Mouse (Mus musculus) hindbrain, embryonic 14.5 days (tissue): ENCODE measurements around the gene Tmem255b. TPM values are rescaled to one million over a fixed set of nuclear protein-coding genes. Genes with fewer than 3 reads are reported as not detected.

Experiments
- ATAC-seq: fragments of 200-750 bp; cut with Nextera tagmentation; 2 replicates; pipeline ENCODE4 v1.8.0; 2017; ENCODE audit warnings: moderate number of reproducible peaks, mild to moderate bottlenecking, moderate TSS enrichment, moderate library complexity; ENCODE audit not compliant: low FRiP score
- DNase-seq: peaks from one replicate; pipeline ENCODE4 v3.0.0-alpha.2; 2015; ENCODE audit warnings: low spot score
- H3K27ac ChIP-seq: fragments of 300-500 bp; sonication (generic); 2 replicates; pipeline ENCODE4 v1.5.1; 2014; ENCODE audit warnings: mild to moderate bottlenecking, moderate library complexity
- H3K27me3 ChIP-seq: fragments of 300-500 bp; sonication (generic); 2 replicates; pipeline ENCODE4 v1.6.1; 2014; ENCODE audit warnings: mild to moderate bottlenecking, low read length, mixed read lengths; ENCODE audit not compliant: control insufficient read depth, insufficient read depth
- H3K36me3 ChIP-seq: fragments of 300-500 bp; sonication (generic); replicated peaks from 2 replicates; pipeline ENCODE4 v1.6.1; 2014; ENCODE audit not compliant: control insufficient read depth, insufficient read depth
- H3K4me1 ChIP-seq: fragments of 300-500 bp; sonication (generic); replicated peaks from 2 replicates; pipeline ENCODE4 v1.6.1; 2014; ENCODE audit warnings: antibody characterized with exemption, low read length, mixed read lengths; ENCODE audit not compliant: control insufficient read depth, insufficient read depth
- H3K4me2 ChIP-seq: fragments of 300-500 bp; sonication (generic); replicated peaks from 2 replicates; pipeline ENCODE4 v1.6.1; 2014; ENCODE audit warnings: mild to moderate bottlenecking, moderate library complexity
- H3K4me3 ChIP-seq: fragments of 300-500 bp; sonication (generic); replicated peaks from 2 replicates; pipeline ENCODE4 v1.5.1; 2014; ENCODE audit warnings: mild to moderate bottlenecking, low read length
- H3K9ac ChIP-seq: fragments of 300-500 bp; sonication (generic); 2 replicates; pipeline ENCODE4 v1.6.1; 2014
- H3K9me3 ChIP-seq: fragments of 300-500 bp; sonication (generic); 2 replicates; pipeline ENCODE4 v1.6.1; 2016; ENCODE audit warnings: low read length; ENCODE audit not compliant: control insufficient read depth
- WGBS: fragments of 180-500 bp; shearing (Covaris S2); extraction: QIAGEN DNeasy Blood & Tissue Kit; methylation state at CpG from one replicate; pipeline ENCODE4 v1.1.7; 2014; 5-methylcytosine and 5-hydroxymethylcytosine counted together
- polyA plus RNA-seq: library from polyadenylated mRNA; unstranded; fragments of >200 nt; fragmentation: Nextera tagmentation; extraction: Ambion mirVana; gene quantifications from 2 replicates; pipeline ENCODE4 v1.2.1, GENCODE M21; 2014

Gene Tmem255b
- polyA plus RNA-seq, 1 experiment from 2014 or later, result 0.75 TPM

DNA sequence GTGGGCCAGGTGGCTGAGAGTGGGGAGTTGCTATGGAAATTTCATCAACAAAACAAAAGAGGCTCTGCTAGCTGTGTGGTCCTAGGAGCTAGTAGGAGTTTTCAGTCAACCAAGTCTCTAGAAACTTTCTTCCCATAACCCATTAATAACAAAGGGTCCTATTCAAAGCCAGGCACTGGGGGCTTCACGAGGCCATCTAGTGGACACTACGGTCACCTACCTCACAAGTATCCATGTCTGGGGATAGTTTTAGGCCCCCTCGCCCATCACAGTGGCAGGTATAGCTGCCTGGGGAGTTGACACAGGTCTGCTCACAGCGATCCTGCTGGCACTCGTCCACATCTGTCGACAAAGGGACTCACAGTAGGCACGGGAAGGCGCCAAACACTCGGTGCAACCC lies 40.9 kb downstream of the Tmem255b start:
- WGBS, result 61% methylated on average over 9 of the region's 9 CpGs

DNA sequence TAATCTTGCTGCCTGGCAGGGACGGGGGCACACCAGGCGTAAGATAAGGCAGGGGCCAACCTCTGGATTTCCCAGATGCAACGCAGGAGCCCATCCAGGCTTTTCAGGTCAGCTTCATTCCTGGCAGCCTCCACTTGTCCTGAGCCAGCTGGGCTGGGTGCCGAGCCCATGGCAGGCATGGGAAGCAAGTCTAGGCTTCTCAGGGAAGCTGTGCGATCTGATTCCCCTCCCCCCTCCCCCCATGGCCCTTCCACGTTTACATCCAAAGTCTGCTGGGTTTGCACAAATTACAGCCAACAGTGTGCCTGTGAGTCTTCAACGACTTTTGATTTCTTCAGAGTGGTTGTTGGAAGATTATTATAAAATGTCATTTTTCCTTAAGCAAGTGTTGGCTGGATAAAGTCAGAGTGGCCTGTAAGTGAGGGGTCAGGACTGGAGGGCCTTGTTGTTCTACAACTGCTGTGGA lies 46.1 kb downstream of the Tmem255b start:
- DNase-seq (no peak), ATAC-seq (no peak)
- Histone ChIP-seq H3K4me3 (no peak overlapping the region), H3K36me3 (peaks cover 4% of the 10 kb centered on the region; the same call in 1 of the 2 replicates), H3K9me3 (no peaks in the 10 kb centered on the region), H3K27ac (no peak overlapping the region), H3K4me1 (no peaks in the 10 kb centered on the region), H3K9ac (no peak overlapping the region), H3K27me3 (no peaks in the 10 kb centered on the region), H3K4me2 (no peak overlapping the region)
- WGBS, result 81% methylated on average over 7 of the region's 7 CpGs

More for the DNA sequence above, 40.9 kb downstream of the Tmem255b start:
- H3K27ac ChIP-seq, result no peak overlapping the region
- no peak for ATAC-seq
- H3K4me2 ChIP-seq, result no peak overlapping the region
- H3K4me3 ChIP-seq, result no peak overlapping the region
- H3K9me3 ChIP-seq, result no peaks in the 10 kb centered on the region
- peaks cover 6% of the 10 kb centered on the region; the same call in 1 of the 2 replicates for H3K36me3 ChIP-seq
- H3K9ac ChIP-seq, result no peak overlapping the region
- H3K27me3 ChIP-seq, result no peaks in the 10 kb centered on the region
- DNase-seq, result no peak
- H3K4me1 ChIP-seq, result no peaks in the 10 kb centered on the region

DNA sequence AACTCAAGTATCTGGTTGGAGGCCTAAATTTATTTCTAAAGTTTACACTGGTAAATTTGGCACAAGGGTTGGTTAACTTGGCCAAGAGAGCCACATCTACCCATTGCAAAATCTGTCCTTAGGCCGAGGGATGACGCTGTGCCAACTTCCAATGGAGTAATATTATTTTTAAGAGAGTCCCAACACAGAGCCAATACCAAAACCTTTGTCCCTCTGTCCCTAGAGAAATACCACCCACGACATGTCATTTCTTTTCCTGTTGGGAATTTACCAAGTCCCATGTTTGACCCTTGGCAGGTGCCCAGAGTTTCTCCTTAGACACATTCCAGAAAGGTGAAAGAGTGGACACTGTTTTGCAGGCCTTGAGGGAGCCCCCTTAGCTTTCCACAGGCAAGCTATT lies 46.6 kb downstream of the Tmem255b start:
- no peak overlapping the region for H3K4me3 ChIP-seq
- H3K4me1 ChIP-seq, result no peaks in the 10 kb centered on the region
- DNase-seq (no peak), ATAC-seq (no peak)
- H3K36me3 ChIP-seq, result peaks cover 4% of the 10 kb centered on the region; the same call in 1 of the 2 replicates
- no peak overlapping the region for H3K27ac ChIP-seq
- no peak overlapping the region for H3K4me2 ChIP-seq
- no peaks in the 10 kb centered on the region for H3K9me3 ChIP-seq
- 85% methylated on average over 3 of the region's 3 CpGs for WGBS
- no peak overlapping the region for H3K9ac ChIP-seq
- H3K27me3 ChIP-seq, result no peaks in the 10 kb centered on the region

DNA sequence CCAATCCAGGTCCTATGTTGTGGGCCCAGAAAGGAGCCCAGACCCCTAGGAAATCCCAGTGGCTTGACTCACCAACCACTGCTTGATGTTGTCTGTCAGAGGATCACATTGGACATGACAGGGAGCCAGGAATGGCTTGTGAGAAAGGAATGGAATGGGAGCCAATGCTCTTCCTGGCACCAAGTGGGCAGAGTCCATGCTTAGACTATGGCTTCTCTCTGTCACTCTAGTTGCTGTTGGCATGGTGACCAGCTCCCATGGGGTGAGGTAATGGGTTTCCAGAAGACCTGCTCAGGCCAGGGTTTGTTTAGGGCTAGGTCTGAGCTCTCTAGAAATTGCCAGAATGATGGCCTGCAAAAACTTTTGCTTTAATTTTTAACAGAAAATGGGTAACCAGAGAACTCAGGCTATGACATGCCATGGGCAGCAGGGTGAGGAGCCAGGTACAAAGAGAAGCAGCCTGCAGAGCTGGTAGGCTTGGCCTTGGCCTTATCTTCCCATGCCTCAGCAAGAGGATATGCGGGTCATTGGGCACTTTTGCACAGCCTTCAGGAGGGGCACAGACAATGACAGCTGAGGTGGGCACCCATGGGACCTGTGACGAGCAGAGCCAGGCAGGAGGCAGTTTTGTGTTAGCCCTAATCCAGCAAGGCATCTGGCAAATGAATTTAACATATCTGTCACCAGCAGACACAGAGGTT lies 47.3 kb downstream of the Tmem255b start:
- DNase-seq (no peak), ATAC-seq (no peak)
- WGBS, result 55% methylated on average over 2 of the region's 2 CpGs
- H3K9me3 ChIP-seq, result no peaks in the 10 kb centered on the region
- no peak overlapping the region for H3K4me3 ChIP-seq
- H3K27me3 ChIP-seq, result no peaks in the 10 kb centered on the region
- peaks cover 4% of the 10 kb centered on the region; the same call in 1 of the 2 replicates for H3K36me3 ChIP-seq
- no peak overlapping the region for H3K4me2 ChIP-seq
- no peak overlapping the region for H3K9ac ChIP-seq
- H3K4me1 ChIP-seq, result no peaks in the 10 kb centered on the region
- no peak overlapping the region for H3K27ac ChIP-seq

DNA sequence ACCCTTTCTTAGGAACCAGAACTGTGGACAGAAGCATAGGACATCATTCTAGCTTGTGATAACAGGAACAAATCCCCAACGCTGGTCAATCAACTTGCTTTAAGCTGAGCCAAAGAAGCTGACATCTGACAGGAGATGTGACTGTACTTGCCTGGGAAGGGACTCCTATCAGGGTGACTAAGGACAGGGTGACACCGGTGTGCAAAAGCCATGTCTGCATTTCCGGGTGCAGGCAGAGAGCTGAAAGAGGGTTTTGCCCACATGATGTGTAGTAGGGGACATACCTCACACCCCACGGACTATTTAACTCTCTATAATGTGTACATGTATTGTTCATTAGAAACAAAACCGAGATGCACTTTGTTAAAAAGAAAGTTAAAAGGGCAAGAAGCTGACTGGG lies 48.2 kb downstream of the Tmem255b start:
- 85% methylated on average over 5 of the region's 5 CpGs for WGBS
- DNase-seq (no peak), ATAC-seq (no peak)
- no peak overlapping the region for H3K4me3 ChIP-seq
- H3K36me3 ChIP-seq, result peaks cover 4% of the 10 kb centered on the region; the same call in 1 of the 2 replicates
- H3K9ac ChIP-seq, result no peak overlapping the region
- H3K27ac ChIP-seq, result no peak overlapping the region
- no peaks in the 10 kb centered on the region for H3K27me3 ChIP-seq
- no peak overlapping the region for H3K4me2 ChIP-seq
- H3K9me3 ChIP-seq, result no peaks in the 10 kb centered on the region
- H3K4me1 ChIP-seq, result no peaks in the 10 kb centered on the region

DNA sequence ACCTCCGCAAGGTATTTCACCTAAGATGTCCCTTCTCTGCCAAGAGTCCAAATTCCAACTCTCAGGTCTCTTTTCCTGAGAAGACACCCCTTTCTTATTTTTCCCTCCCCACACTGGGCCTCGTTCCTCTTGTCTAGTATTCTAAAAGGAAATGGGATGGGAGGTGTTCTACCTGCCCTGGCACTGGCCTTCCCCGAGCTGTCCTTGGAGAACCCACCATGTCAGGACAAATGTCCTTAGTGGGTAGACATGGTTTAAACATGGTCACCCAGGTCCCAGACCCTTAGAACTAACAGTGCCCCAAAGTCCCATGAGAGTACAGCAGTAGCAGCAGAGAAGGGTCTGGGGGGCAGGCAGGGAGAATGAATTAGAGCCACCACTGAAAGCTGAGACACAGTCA lies 54.4 kb downstream of the Tmem255b start:
- Histone ChIP-seq H3K4me2 (no peak overlapping the region), H3K27ac (no peak overlapping the region), H3K36me3 (no peaks in the 10 kb centered on the region), H3K4me3 (no peak overlapping the region), H3K9ac (no peak overlapping the region), H3K9me3 (no peaks in the 10 kb centered on the region), H3K27me3 (peaks cover 5% of the 10 kb centered on the region; the same call in 1 of the 2 replicates), H3K4me1 (peaks cover 11% of the 10 kb centered on the region; the same call in 1 of the 2 replicates)
- ATAC-seq (no peak), DNase-seq (no peak)
- WGBS, result 89% methylated on average over 3 of the region's 3 CpGs

DNA sequence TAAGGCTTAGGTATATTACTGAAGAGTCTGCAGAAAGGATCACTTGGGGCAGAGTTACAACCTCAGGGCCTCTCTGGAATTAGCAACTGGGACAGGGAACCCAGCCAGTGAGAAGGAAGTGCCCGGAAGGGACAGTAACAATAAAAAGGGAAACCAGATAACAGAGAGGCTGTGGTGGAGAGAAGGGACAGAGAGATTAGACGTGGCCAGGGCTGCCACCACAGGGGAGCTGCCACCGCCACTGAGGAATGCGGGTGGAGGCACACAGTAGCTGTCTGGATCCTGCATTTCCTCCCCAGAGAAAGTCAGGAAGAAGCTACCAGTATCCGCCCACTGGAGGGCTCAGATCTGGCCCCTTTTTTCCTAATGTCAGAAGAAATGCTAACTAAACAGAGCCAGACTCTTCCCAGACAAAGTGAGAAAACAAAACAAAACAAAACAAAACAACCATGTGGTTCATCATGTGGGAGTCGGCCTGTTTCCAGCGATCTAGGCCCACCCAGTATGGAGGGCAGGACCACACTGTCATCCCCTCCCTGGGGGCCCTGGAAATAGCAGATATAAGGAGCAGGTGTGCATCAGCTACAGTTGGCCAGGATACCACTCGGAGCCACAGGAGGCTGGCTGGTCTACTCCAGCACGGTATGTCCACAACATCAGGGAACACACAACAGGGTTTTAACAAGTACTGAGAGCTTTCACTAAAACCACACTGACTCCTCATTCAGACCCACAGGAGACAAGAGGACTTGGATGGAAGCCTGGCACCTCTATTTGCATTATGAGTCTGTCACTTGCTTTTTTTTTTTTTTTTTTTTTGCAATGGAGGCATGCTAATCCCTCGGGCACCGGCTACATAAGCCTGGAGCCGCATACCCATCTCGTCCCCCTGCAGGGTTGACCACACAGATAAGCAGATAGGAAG lies 55.3 kb downstream of the Tmem255b start:
- ATAC-seq, result no peak
- WGBS, result 45% methylated on average over 13 of the region's 13 CpGs
- Histone ChIP-seq H3K4me1 (peaks cover 11% of the 10 kb centered on the region; the same call in 1 of the 2 replicates), H3K9ac (no peak overlapping the region), H3K27me3 (peaks cover 13% of the 10 kb centered on the region), H3K9me3 (no peaks in the 10 kb centered on the region), H3K4me3 (no peak overlapping the region), H3K4me2 (no peak overlapping the region), H3K36me3 (no peaks in the 10 kb centered on the region), H3K27ac (no peak overlapping the region)
- DNase-seq, result no peak

DNA sequence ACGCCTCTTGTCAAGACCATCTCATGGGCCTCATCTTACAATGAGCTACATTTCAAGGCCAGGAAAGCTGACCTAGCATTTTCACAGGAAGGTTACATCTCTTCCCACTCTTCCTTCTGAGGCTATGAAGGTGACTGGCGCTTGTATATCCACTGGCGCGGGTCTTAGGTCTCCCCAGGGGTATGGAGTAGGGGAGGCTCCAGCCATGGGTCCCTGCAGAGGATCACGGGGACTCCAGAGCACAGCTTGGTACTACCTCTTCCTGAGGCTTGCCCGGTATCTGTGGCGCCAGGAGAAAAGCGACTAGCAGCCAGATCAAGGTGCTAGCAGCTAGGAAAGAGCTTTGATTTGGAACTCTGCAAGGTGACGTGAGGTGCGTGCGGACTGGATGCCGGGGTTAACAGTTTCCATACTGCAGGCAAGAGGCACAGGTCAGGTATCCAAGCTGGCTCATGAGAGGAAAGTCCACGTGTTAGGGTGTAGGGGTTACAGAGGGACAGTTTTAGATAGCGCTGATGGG lies 56.6 kb downstream of the Tmem255b start:
- Histone ChIP-seq H3K9ac (no peak overlapping the region), H3K4me3 (no peak overlapping the region), H3K4me2 (no peak overlapping the region), H3K4me1 (peaks cover 11% of the 10 kb centered on the region; the same call in 1 of the 2 replicates), H3K9me3 (no peaks in the 10 kb centered on the region), H3K27ac (no peak overlapping the region), H3K27me3 (peaks cover 18% of the 10 kb centered on the region), H3K36me3 (no peaks in the 10 kb centered on the region)
- 92% methylated on average over 14 of the region's 14 CpGs for WGBS
- DNase-seq (no peak), ATAC-seq (no peak)
